Mouse (Mus musculus) forebrain, embryonic 11.5 days (tissue): ENCODE results near the gene Aox3. TPM values are rescaled to one million over a fixed set of nuclear protein-coding genes. Genes with fewer than 3 reads are reported as not detected.

Experiments
- ATAC-seq: fragments of 200-750 bp; cut with Nextera tagmentation; replicated peaks from 2 replicates; pipeline ENCODE4 v1.8.0; 2017; ENCODE audit warnings: moderate TSS enrichment; ENCODE audit not compliant: low FRiP score
- DNase-seq: peaks from one replicate; pipeline ENCODE4 v3.0.0-alpha.2; 2017; ENCODE audit warnings: low spot score
- H3K27ac ChIP-seq: fragments of 300-500 bp; sonication (generic); 2 replicates; pipeline ENCODE4 v1.5.1; 2014; ENCODE audit warnings: low read depth, low read length
- H3K27me3 ChIP-seq: fragments of 300-500 bp; sonication (generic); 2 replicates; pipeline ENCODE4 v1.6.1; 2014; ENCODE audit warnings: mild to moderate bottlenecking, low read length, mixed read lengths; ENCODE audit not compliant: control insufficient read depth, insufficient read depth
- H3K36me3 ChIP-seq: fragments of 300-500 bp; sonication (generic); 2 replicates; pipeline ENCODE4 v1.6.1; 2014; ENCODE audit warnings: mild to moderate bottlenecking, low read length, moderate library complexity, mixed read lengths; ENCODE audit not compliant: control insufficient read depth, insufficient read depth
- H3K4me1 ChIP-seq: fragments of 300-500 bp; sonication (generic); replicated peaks from 2 replicates; pipeline ENCODE4 v1.6.1; 2014; ENCODE audit warnings: low read length, mixed read lengths; ENCODE audit not compliant: control insufficient read depth, insufficient read depth
- H3K4me2 ChIP-seq: fragments of 300-500 bp; sonication (generic); 2 replicates; pipeline ENCODE4 v1.6.1; 2014; ENCODE audit warnings: low read depth, mild to moderate bottlenecking, low read length, moderate library complexity, mixed read lengths; ENCODE audit not compliant: severe bottlenecking
- H3K4me3 ChIP-seq: fragments of 300-500 bp; sonication (generic); 2 replicates; pipeline ENCODE4 v1.5.1; 2014; ENCODE audit warnings: low read depth, low read length
- H3K9ac ChIP-seq: fragments of 300-500 bp; sonication (generic); 2 replicates; pipeline ENCODE4 v1.6.1; 2014; ENCODE audit warnings: low read length
- H3K9me3 ChIP-seq: fragments of 300-500 bp; sonication (generic); 2 replicates; pipeline ENCODE4 v1.6.1; 2016; ENCODE audit warnings: low read length, mixed read lengths; ENCODE audit not compliant: control insufficient read depth
- WGBS: fragments of 180-500 bp; shearing (Covaris S2); extraction: QIAGEN DNeasy Blood & Tissue Kit; methylation state at CpG from one replicate; pipeline ENCODE4 v1.1.7; 2014; 5-methylcytosine and 5-hydroxymethylcytosine counted together
- polyA plus RNA-seq: library from polyadenylated mRNA; unstranded; fragments of >200 nt; fragmentation: Nextera tagmentation; extraction: Ambion mirVana; gene quantifications from 2 replicates; pipeline ENCODE4 v1.2.1, GENCODE M21; 2014

Gene Aox3
- polyA plus RNA-seq, 1 experiment from 2014 or later: 0.09 TPM

DNA sequence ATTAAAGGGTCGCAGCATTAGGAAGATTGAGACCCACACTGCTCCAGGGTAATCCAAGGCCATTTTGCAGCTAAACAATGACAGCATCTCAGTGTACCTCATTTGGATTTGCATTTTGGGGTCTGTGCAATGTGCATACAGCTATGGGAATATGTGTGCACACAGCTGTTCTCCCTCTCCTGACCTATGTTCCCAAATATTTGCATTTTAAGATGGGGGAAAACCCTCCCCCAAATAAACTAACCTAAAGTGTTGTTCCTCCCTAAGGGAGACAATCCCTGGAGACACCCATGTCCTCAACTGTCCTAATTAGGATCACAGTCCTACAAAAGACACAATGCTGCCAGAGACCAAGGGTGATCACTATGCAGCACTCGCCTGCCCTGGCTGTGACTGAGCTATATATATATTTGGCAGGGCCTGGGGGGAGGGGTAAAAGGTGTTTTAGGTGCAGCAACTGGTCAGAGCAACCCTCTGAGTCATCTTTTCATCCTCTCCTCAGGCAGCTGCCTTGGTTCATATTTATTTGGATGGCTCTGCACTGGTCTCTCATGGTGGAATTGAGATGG is 20.9 kb upstream of the Aox3 start:
- H3K36me3 ChIP-seq: no peaks in the 10 kb centered on the region
- no peaks in the 10 kb centered on the region for H3K4me1 ChIP-seq
- no peaks in the 10 kb centered on the region for H3K9me3 ChIP-seq
- no peak overlapping the region for H3K4me3 ChIP-seq
- H3K4me2 ChIP-seq: no peak overlapping the region
- H3K27ac ChIP-seq: no peak overlapping the region
- H3K27me3 ChIP-seq: no peaks in the 10 kb centered on the region
- 79% methylated on average over 2 of the region's 2 CpGs for WGBS
- no peak overlapping the region for H3K9ac ChIP-seq
- ATAC-seq (no peak), DNase-seq (no peak)

DNA sequence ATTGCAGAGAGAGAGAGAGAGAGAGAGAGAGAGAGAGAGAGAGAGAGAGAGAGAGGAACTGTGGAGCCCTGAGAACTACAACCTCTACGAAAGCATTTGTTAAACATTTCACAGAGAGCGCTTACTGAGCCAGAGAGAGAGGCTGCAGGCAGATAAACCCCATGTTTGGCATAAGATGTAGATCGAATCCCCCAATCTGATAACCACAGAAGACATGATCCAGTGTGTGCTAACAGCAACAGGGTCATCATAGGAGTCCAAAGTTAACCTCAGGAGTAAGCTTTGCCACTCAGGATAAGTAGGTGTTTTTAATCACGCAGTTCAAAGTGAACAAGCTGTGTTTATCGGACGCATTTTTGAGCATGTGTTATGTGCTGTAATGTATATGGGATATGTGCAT is 15.6 kb upstream of the Aox3 start:
- Histone ChIP-seq H3K27ac (no peak overlapping the region), H3K27me3 (no peaks in the 10 kb centered on the region), H3K36me3 (no peaks in the 10 kb centered on the region), H3K4me2 (no peak overlapping the region), H3K9me3 (no peaks in the 10 kb centered on the region), H3K9ac (no peak overlapping the region), H3K4me1 (no peaks in the 10 kb centered on the region), H3K4me3 (no peak overlapping the region)
- ATAC-seq (no peak), DNase-seq (no peak)
- 90% methylated on average over 6 of the region's 6 CpGs for WGBS

DNA sequence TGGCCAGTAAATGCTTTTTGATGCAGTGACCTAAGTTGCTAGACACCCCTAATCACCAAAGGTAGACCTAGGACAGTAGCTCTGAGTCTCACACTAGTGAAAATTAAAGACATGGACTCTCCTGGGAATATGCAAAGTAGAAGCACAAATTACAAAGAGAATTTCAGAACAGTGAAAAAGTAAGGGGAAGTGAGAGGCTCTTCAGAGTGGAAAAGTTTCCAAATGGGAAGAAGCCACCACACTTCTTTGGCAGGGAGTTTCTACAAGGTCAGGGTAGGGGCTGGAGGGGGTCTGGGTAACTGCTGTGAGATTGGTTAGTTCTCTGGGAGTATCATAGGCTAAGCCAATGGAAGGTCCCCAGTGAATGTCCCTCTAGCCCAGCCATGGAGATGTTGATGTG is 13.8 kb upstream of the Aox3 start:
- no peak overlapping the region for H3K4me3 ChIP-seq
- no peaks in the 10 kb centered on the region for H3K9me3 ChIP-seq
- no peaks in the 10 kb centered on the region for H3K4me1 ChIP-seq
- no peak overlapping the region for H3K4me2 ChIP-seq
- no peaks in the 10 kb centered on the region for H3K27me3 ChIP-seq
- no peak overlapping the region for H3K9ac ChIP-seq
- no peak overlapping the region for H3K27ac ChIP-seq
- ATAC-seq: no peak
- no peak for DNase-seq
- H3K36me3 ChIP-seq: no peaks in the 10 kb centered on the region

DNA sequence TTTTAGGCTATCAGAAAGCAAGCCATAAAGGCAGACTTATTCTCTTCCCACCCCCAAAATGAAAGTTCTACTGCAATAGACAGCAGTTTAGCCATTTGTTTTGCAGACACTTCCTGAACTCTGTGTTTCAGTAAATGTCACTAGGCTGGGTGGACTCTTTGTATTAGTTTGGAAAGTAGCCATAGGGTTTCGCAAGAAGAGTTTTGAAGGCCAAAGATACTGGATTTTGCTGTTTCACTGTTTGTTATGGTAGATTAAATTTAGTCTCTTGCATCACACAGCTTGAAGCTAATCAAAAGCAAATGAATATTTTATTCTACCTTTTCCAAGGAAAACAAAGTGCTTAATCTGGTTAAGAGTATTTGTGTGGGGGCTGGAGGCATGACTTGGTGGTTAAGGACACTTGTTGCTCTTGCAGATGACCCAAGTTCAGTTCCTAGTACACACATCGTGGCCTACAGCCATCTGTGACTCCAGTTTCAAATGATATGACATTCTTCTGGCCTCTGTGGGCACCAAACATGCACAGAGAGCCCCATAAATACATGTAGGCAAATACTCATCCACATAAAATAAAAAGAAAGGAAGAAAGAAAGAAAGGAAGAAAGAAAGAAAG is 11.3 kb upstream of the Aox3 start:
- no peak for ATAC-seq
- no peaks in the 10 kb centered on the region for H3K27me3 ChIP-seq
- WGBS: 81% methylated on average over 2 of the region's 2 CpGs

DNA sequence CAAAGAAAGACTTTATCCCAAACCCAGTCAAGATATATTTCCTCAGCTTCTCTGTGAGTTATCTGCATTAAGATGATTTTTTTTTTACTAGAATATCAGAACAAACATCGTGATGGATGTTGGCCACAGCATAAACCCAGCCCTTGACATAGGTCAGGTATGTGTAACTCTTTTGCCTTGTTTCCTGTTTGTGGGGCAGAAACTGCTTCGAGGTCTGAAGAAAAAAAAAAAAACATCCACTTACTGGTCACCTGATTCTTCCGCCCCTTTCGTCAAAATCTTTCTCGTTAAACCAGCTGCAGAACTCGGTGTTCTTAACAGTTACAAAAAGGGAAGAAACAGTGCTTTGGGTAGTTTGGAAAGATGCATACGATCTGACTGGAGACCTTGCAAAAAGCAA is 10.4 kb upstream of the Aox3 start:
- DNase-seq: no peak
- no peaks in the 10 kb centered on the region for H3K36me3 ChIP-seq
- no peak overlapping the region for H3K4me2 ChIP-seq
- no peaks in the 10 kb centered on the region for H3K27me3 ChIP-seq
- 85% methylated on average over 7 of the region's 7 CpGs for WGBS
- ATAC-seq: no peak
- no peaks in the 10 kb centered on the region for H3K9me3 ChIP-seq
- H3K4me1 ChIP-seq: no peaks in the 10 kb centered on the region
- no peak overlapping the region for H3K27ac ChIP-seq
- no peak overlapping the region for H3K9ac ChIP-seq
- H3K4me3 ChIP-seq: no peak overlapping the region

More for the DNA sequence above, 11.3 kb upstream of the Aox3 start:
- no peak overlapping the region for H3K4me3 ChIP-seq
- DNase-seq: no peak
- H3K4me1 ChIP-seq: no peaks in the 10 kb centered on the region
- H3K4me2 ChIP-seq: no peak overlapping the region
- no peaks in the 10 kb centered on the region for H3K9me3 ChIP-seq
- H3K27ac ChIP-seq: no peak overlapping the region
- H3K9ac ChIP-seq: no peak overlapping the region
- H3K36me3 ChIP-seq: no peaks in the 10 kb centered on the region

DNA sequence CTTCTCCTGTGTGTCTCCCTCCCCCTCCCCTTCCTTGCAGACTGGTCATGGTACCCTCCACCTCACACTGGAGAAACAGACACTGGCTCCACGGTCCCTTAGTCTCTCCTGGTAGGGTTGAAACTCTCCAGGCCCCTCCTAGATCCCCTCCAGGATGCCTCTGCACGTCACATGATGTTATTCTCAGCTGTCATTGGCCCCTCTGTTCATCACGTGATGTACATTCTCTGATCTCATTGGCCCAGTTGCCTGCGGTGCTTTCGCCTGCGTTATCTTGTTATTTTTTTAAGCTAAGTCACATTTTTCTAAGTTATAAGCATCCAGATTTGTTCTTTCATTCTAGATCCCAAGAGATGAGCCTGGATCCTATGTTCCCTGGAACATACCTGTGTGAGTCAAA is 7.2 kb upstream of the Aox3 start:
- Histone ChIP-seq H3K27me3 (no peaks in the 10 kb centered on the region), H3K36me3 (no peaks in the 10 kb centered on the region), H3K4me1 (no peaks in the 10 kb centered on the region), H3K27ac (no peak overlapping the region), H3K9me3 (no peaks in the 10 kb centered on the region), H3K4me2 (no peak overlapping the region), H3K9ac (no peak overlapping the region), H3K4me3 (no peak overlapping the region)
- 86% methylated on average over 6 of the region's 6 CpGs for WGBS
- DNase-seq: no peak
- ATAC-seq: no peak

DNA sequence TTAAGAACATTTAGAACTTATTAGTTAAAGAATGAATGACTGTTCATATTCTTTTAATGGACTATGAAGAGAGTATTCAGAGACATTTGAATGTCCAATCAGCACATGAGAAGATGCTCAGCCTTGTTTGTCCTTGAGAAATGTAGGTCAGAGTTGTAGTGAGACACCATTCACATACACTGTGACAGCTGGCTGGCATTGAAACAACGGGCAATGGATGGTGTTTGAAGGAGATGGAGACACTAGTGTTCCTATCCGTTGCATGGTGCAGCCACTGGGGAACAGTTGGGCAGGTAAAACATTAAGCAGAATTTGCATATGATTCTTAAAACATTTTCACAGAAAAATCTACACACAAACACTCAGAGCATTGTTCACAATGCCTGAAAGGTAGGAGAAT is 5.9 kb upstream of the Aox3 start:
- ATAC-seq (no peak), DNase-seq (no peak)
- Histone ChIP-seq H3K4me2 (no peak overlapping the region), H3K36me3 (no peaks in the 10 kb centered on the region), H3K27me3 (no peaks in the 10 kb centered on the region), H3K4me1 (no peaks in the 10 kb centered on the region), H3K9me3 (no peaks in the 10 kb centered on the region), H3K4me3 (no peak overlapping the region), H3K27ac (no peak overlapping the region), H3K9ac (no peak overlapping the region)
- 90% methylated on average over 2 of the region's 2 CpGs for WGBS

DNA sequence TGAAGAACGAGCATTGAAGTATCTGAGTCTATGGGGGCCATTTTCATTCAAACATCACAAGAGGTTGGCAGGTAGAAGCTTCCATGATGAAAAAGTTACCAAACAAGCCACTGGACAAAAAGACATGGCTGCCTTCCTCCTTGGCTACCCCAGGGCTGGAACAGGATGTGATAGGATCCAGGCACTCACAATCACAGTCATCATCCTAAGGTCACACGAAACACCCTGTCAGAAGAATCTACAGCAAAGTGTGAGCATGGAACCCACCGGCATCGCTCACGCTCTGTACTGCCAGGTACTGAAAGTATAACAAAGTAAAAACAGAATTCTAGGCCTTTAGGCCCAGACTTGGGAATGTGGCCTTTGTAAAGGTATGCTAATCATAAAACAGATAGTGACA is 2.7 kb upstream of the Aox3 start:
- no peak overlapping the region for H3K4me2 ChIP-seq
- no peak for DNase-seq
- ATAC-seq: no peak
- H3K36me3 ChIP-seq: no peaks in the 10 kb centered on the region
- no peak overlapping the region for H3K9ac ChIP-seq
- no peaks in the 10 kb centered on the region for H3K4me1 ChIP-seq
- H3K27ac ChIP-seq: no peak overlapping the region
- H3K4me3 ChIP-seq: no peak overlapping the region
- no peaks in the 10 kb centered on the region for H3K27me3 ChIP-seq
- no peaks in the 10 kb centered on the region for H3K9me3 ChIP-seq
- WGBS: 91% methylated on average over 5 of the region's 5 CpGs

DNA sequence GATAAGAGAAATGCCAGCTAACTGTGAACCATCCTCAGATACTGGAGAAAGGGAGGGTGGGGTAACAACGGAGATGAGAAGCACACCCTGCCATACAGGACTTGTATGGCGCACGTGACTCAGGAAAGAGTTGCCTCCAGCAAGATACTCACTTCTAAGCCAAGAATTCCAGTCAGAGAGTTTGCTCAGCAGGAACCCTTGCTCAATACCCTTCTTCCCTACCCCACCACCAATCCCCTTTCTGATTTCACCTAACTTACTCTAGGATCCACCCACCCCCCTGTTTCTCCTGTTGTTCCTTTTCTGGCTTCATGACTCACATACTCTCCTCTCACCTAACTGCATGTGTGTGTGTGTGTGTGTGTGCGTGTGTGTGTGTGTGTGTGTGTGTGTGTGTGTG is 1.6 kb upstream of the Aox3 start:
- Histone ChIP-seq H3K4me2 (no peak overlapping the region), H3K4me1 (no peaks in the 10 kb centered on the region), H3K36me3 (no peaks in the 10 kb centered on the region), H3K27me3 (no peaks in the 10 kb centered on the region), H3K27ac (no peak overlapping the region), H3K4me3 (no peak overlapping the region), H3K9ac (no peak overlapping the region), H3K9me3 (no peaks in the 10 kb centered on the region)
- WGBS: 78% methylated on average over 4 of the region's 4 CpGs
- DNase-seq (no peak), ATAC-seq (no peak)
